Mouse (Mus musculus) v-Abl transformed pro-B cells (cell line): ENCODE data around the gene Dct.

ENCODE experiments used
- in situ Hi-C, 2 experiments: fragments of 400-800 bp; cut with MboI; formaldehyde crosslinking; loops; one replicate each; pipeline ENCODE4 v1.15.1; 2025; ENCODE audit not compliant: unreplicated experiment in 2 of 2

Dct gene

GRCm38 (mm10) chr14:118049648-118050238 lies 2.3 kb downstream of the Dct start:
- in situ Hi-C loops: no loop called here

DNA sequence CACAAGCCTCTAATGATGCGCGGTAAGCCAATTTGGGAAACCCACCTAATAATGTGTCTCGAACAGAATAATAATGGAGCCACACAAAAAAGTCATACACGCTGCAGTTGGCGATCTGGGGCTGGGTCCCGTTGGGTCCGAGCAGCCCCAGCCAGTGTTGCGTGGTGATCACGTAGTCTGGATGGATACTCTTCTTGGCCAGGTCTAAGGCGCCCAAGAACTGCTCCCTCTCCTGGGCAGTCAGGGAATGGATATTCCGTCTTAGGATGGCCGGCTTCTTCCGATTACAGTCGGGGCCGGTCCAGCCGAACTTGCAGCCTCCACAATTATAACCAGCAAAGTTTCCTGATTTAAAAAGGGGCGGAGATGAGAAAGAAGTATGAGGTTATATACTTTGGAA lies 9.1 kb downstream of the Dct start:
- in situ Hi-C loops: no loop called here

- in situ Hi-C loops: no loop called here
These were observed 9.8 kb downstream of the Dct start for GRCm38 (mm10) chr14:118042066-118042762.

- in situ Hi-C loops: no loop called here
These were observed 11.3 kb downstream of the Dct start for GRCm38 (mm10) chr14:118040550-118041250.

DNA sequence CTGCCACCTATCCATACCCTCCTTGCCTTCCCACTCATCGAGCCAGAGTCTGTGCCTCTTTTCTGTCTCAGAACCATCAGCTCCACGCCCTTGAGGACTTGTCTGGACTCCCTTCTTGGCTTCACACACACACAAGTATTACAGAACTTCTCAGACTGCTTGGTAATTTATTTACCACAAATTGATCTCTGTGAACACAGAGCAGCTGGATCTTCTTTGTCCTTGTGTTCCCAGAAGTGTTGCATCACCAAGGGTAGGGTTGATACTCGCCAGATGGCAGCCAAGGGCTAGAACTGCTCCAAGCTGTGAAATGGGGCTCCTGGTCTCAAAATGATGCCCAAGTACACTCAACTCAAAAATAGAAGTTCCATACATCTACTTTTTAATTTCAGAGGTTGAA lies 13.0 kb downstream of the Dct start:
- in situ Hi-C loops: no loop called here

- in situ Hi-C loops: no loop called here
These were observed 24.5 kb downstream of the Dct start for GRCm38 (mm10) chr14:118027564-118027963.

GRCm38 (mm10) chr14:118021867-118022543 lies 30.0 kb downstream of the Dct start:
- in situ Hi-C loops: no loop called here

DNA sequence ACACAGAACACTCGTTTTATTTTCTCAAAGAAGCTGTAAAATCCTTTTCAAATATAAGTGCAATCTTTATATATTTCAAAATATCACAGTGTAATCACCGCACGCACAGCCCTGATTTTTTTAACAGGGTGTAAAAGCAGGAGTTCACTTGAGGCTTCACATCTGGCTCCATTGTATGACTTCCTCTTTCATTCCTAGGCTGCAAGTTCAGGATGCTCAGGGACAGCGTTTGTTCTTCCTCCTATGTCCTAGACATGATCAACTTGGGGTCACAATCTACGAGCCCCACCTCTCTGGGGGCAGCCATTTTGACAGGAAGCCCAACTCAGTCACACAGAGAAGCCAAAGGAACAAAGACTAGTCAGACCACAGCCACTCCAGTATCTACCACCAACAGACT lies 32.7 kb downstream of the Dct start:
- in situ Hi-C loops: no loop called here

DNA sequence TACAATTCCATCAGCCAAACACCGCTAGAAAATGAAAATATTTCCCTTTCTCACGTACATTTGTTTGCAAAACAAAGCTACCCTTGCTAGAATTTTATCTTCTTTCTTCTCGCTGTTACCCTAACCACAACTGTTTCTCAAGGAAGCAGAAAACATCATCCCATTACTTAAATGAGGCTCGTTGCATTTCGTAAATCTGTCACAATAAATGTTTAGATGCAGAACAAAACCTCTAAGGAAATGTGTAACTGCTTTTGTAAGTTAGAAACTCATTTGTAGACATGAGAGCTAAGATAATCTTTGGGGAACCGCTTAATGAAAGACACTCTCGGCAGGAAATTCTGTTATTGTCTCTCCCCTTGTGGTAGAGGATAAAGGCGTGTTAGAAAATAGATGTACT lies 38.8 kb downstream of the Dct start:
- in situ Hi-C loops: no loop called here

GRCm38 (mm10) chr14:118009541-118009940 lies 42.5 kb downstream of the Dct start:
- in situ Hi-C loops: no loop called here

DNA sequence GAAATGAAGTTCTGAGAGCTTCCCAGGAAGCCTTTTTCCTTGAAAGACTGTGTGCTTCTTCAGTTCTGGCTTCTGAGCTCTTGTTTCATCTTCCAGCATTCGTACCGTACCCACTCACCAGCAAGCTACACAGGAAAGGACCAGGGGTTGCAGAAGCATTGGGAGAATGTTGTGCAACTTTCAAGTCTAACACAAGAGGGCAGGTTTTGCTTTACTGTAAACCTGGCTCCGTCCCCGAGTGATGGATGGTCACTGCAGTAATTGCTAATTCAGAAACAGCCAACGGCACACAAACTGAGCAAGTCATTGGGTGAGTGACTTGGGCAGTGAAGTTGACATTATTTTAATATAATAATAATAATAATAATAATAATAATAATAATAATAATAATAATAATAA lies 46.3 kb downstream of the Dct start:
- in situ Hi-C loops: no loop called here

- in situ Hi-C loops: no loop called here
These were observed 47.6 kb downstream of the Dct start for GRCm38 (mm10) chr14:118004434-118004833.

DNA sequence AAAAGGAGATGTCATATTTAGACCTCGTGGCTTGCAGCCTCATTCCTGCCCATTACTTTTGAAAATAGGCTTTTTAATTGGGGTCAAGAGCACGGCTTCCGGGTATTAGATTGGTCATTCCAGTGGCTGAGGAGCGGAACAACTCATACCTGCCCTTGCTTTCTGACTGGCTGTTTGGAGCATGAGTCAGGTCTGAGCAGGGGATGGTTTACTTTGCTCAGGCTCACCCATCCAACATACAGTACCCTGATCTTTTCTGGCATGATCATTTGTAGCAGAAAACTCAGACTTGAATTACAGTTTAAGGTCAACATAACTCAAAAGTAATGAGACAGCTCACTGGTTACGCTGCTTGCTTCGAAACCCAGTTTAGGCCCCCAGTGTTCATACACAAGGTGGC lies 58.2 kb downstream of the Dct start:
- in situ Hi-C loops: no loop called here

GRCm38 (mm10) chr14:117992600-117993256 lies 59.3 kb downstream of the Dct start:
- in situ Hi-C loops: no loop called here

- in situ Hi-C loops: no loop called here
These were observed 61.8 kb downstream of the Dct start for GRCm38 (mm10) chr14:117990203-117990602.

DNA sequence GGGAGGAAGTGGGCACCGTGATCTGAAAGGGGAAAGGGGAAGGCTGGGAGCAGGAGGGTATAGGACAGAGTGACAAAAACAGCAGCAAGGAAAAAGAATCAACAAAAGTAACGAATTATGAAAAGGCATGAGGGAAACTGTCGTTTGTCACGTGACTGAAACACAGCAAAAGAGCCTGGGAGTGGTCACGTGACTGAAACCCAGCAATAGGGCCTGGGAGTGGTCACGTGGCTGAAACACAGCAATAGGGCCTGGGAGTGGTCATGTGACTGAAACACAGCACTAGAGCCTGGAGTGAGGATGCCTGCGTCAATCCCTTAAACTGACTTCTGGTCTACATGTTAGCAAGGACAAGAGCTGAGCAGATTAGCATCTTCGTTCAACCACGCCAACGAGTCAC lies 63.6 kb downstream of the Dct start:
- in situ Hi-C loops: no loop called here

DNA sequence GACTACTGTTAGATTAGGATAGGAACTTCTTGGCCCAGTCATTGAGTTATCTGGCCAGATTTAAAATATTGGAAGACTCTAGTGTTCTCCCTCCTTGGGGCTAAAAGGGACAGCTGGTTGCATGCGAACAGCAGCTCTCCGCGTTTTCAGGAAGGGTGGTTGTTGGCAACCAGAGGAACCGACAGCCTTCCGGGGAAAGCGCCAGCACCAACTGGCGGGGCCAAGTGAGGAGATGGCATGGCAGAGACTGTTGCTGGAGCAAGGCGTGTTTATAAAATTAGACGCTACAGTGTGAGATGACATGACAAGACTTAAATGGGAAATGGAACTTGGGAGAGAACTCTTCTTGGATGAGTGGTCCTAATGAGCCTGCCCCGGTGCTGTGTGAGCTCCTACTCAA lies 70.5 kb downstream of the Dct start:
- in situ Hi-C loops: no loop called here

- in situ Hi-C loops: no loop called here
These were observed 79.5 kb downstream of the Dct start for GRCm38 (mm10) chr14:117972576-117972975.
